Mouse (Mus musculus) embryo, embryonic 11 days (tissue): ENCODE measurements around the gene Mcts2.
"Not testable (repeated sequence)": the region's sequence is repeated elsewhere in the genome, so short reads cannot be mapped to it uniquely, and the experiment has no call there.

Experiments used
- DNase-seq: peaks from one replicate; pipeline ENCODE4 v3.0.0-alpha.2; 2015

Gene Mcts2

DNA sequence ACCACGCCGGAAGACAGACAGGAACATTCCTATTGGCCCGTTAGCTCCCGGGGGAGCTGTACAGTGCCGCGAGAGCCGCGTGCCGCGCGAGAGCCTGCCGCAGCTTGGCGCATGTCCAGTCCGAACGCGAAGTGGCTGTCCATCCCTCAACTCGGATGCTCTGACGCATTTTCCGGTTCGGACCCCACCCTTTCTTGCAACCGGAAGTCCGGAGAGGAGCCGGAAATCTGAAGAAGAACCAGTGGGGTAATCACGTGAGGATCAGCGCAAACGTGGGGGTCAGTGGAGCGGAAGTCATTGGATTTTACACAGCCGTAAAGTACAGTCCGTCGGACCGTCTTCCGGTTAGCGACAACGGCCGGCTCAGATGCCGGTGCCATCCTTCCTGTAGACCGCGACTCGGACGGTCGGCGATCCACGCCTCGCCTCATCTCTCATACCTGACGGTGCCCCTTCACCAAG, at the start of gene Mcts2:
Gene Mcts2 (plus strand): TSS at position 230 of the 462 bp plus-strand sequence.
- peak; percentile 94 for DNase-seq

DNA sequence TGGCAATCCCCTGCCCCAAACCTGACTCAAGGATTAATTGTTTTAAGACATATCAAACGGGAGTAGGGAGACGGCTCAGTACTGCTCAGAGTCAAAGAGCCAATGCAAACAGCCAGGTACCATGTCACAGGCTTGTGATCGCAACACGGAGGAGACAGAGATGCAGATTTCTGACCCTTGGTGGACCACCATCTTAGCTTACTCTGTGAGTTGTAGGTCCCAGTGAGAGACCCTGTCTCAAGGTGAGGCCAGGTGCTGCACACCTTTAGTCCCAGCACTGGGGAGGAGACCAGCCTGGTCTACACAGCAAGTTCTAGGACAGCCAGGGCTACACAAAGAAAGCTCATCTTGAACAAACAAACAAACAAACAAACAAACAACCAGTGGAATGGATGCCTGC, 49.5 kb upstream of the Mcts2 start:
- no peak for DNase-seq

DNA sequence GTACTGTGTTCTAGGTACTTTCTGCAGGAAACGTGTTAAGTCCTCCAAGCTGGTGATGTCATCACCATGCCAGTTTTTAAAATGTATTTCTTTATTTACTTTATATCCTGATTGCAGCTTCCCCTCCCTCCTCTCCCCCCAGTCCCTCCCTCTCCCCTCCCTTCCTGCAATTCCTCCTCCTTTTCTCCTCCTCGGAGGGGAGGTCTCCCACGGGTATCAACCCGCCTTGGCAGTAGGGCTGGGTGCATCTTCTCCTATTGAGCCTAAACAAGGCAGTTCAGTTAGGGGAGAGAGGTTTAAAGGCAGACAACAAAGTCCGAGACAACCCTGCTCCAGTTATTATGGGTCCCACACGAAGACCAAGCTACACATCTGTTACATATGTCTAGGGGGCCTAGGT, 48.0 kb upstream of the Mcts2 start:
- no peak for DNase-seq

DNA sequence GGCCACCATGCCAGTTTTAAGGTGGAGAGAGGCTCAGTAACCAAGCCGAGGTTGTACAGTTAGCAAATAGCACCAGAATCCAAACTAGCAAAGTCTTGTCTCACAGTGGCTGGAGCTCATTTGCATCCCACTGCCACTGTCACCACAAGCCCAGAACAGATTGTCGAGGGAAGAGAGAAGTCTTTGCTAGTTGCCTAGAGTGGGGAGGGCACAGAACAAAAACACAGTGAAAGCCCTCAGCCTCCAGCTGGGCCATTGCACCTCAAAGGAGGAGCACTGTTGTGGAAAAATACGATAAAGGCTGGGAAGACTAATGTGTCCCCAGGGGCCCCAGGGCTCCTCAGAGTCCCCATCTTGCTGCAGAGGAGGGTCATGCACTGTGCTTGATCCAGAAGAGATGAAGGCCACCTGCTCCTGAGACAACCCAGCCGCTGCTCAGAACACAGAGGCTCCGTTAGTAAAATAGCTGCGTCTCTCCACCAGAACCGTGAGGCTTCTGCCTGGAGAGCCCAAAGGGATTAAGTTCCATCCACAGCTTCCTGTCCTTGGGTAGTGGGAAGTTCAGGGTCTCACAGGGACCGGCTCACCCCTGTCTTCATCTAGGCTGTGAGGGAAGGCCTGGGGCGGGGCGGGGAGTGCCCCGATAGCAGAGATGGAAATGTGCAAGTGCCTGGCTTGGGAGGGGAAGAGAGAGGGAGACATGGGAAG, 47.3 kb upstream of the Mcts2 start:
- peak; percentile 42 for DNase-seq

DNA sequence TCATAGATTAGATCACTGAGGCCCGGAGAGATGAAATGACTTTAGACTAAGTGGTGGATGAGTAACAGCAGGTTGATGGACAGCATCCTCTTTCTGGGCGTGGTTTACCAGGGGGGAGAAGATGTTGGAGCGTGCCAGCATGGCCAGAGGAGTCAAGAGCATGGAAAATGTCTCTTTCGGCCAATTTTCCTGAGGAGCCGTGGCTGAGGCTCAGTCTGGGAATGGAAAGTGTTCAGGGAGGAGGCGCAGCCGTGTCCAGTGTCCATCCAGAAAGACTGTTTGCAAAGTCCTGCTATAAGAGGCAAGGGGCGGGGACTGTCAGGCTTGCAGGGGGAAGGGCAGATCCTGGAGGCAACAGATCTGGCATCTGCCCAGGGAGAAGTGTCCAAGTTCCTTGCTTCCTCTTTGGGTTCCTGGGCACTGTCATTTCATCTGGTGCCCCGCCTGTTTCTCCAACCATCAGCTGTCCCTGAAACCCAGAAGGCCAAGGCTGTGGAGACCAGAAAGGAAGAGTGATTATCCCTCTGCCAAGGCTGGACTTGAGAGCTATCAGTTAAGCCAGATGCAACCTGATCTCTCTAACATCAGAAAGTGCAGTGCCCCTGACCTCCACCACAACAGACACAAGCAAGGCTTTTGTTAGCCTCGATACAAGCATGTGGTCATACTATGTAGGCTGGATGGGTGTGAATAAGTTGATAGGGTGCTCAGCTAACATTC, 33.8 kb upstream of the Mcts2 start:
- DNase-seq, result no peak

DNA sequence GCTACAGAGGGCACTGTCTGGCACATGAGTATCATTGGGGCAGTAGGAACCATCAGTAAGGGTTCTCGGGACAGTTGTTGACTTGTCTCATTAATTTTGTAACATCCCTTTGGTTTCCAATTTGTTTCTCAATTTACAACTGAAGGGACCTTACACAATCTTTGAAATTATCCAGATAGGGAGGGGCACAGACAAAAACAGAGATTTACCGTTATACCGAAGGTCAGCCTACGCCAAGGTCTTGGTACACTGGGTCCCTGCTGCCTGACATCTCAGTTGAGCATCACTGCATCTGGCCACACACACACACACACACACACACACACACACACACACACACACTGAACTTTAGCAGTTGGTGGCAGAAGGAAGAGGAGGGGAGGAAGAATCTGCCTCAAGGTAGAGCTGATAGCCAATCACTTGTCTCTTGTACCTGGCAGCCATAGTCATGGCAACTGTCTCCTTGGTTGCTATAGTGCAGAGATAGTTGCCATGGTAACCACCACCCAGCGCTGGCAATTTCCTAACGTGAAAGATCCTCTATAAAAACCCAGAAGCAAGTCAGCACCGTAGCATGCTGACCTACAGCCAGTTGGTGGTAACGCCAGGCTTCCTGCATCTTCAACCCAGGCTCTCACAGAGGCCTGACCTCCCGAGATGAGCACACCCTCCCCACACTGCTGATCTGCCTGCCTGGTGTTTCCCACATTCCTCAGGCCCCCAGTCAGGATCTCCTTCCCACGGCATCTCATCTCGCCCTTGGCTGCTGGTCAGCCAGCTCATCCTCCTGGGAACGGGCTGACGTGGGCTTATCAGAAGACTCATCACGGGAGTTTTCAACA, 32.7 kb upstream of the Mcts2 start:
- peak; percentile 40 for DNase-seq

DNA sequence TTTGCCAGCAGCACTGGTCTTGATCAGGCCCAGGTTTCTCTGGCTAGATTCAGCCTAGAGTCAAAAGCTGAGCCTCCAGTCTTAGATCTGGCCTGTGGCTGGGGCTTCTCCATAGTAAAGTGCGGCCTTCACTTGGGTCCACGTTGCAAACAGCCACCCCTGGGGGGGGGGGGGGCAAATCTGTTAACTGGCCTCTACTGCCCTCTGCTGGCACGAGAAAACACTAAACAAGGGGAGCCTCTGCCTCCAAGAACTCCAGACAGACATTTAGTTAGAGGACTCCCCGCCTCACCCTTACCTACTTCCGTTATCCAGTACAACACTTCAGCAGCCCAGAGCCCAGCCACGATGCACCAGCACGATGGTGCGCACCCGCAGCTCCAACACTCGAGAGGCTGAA, 29.4 kb upstream of the Mcts2 start:
- DNase-seq, result peak; percentile 21

DNA sequence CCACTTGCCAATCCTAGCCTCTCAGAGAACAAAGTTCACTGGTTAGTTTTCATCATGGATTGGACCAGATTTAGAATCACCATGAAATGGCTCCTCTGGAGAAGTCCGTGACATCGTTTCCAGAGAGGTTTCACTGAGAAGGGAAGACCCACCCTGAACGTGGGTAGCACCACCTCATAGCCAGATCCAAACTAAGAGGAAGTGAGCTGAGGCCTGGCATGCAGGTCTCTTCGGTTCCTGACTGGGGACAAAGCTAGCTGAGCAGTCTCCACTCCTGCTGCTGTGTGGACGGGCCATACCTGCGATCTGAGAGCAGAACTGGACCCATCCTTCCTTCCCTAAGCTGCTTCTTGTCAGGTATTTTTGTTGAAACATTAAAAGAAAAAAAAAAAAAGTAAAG, 25.7 kb upstream of the Mcts2 start:
- no peak for DNase-seq

DNA sequence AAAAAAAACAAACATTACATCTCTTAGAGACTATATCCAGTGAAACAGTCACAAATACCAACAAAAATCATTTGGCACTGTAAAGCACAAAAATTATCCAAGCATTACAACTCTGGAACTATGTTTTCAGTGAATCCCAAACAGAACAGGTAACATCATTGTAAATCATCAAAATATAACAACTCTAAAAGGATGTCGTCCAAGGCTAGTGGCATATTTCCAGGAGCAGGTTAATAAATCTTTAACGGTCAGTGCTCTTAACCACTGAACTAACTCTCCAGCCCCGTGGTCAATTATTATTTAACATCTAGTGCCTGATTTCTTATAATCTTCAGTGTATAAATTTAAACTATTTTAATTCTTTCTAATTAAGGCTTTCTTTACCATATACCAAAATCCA, 20.6 kb upstream of the Mcts2 start:
- DNase-seq, result not testable (repeated sequence)

DNA sequence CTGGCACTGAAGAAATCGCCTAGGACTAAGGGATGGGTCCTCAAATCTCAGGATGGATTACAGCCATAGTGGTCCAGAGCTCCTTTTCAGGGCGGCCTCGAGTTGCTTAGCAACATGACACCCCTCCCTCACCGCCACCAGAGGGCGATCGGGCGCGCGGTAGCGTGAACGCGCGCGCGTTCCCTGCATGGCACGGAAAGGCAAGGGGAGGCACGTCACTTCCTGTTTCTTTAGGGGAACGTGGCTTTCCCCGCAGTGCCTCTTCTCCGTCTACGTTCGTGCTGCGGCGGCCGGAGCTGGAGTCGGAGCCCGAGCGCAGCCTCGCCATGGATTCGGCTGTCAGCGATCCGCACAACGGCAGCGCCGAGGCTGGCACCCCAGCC, 17.6 kb upstream of the Mcts2 start, which contains the start of gene H13:
Gene H13 (plus strand): TSS at position 206 of the 383 bp plus-strand sequence.
- peak; percentile 97 for DNase-seq

DNA sequence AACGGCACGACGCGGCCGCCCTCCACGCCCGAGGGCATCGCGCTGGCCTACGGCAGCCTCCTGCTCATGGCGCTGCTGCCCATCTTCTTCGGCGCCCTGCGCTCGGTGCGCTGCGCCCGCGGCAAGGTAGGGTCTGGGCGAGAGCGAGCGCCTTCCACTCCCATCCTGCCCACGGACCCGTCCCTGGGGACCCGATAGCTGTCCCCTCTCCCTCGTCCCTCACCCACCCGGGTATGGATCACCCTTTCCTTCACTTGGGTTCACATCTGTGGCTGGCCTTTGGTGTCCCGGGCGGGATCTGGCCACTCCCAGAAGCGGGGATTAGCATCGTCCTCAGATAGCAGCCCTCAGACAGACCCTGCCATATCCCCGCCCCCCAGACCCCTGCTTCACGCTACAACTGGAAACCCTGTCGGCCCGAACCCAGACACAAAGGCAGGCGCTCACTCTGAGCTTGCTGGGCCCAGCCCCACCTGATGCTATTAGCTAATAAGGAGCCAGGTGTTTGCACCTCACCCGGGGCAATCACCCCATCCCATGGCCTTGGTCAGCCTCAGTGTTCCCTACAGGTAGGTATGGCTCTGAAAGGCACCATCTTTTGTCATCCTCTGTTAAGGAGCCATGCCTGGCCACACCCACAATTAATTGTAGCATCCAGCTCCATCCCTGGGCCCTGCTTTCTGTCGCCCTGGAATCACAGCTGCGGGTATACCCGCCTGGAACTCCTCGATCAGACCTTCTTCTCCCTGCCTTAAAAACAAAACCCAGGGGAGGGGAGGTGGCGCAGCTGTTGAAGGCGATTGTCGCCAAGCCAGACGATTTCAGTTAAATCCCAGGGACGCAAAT, 17.0 kb upstream of the Mcts2 start:
- DNase-seq, result peak; percentile 80

DNA sequence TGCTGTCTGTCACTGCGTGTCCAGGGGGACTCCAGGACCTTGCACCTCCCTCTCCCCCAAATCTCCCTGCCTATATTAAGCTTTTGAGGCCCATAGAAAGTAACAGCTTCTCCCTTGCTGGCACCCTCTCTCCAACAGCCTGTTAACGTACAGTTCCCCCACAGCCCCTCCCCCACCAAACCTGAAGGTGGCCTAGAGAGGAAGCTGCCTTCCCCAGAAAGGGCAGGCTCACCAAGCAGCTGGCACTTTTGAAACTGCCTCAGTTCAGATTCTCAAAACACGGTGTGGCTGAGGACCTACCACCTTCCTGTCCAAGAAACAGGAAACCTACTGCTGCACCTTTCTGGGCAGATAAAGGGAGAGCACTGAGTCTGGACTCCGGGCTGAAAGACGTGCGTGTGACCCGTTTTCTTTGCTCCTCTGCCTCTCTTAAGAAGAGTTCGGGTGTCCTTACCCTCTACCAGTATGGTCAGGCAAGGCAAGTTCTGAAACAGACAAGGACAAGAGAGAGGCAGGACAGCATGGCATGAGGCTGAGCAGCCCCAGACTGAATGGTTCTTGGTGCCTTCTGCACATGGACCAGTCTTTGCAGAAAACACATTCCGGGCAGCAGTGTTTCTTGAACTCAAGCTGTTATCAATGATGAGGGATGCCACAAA, 15.7 kb upstream of the Mcts2 start:
- DNase-seq, result no peak

DNA sequence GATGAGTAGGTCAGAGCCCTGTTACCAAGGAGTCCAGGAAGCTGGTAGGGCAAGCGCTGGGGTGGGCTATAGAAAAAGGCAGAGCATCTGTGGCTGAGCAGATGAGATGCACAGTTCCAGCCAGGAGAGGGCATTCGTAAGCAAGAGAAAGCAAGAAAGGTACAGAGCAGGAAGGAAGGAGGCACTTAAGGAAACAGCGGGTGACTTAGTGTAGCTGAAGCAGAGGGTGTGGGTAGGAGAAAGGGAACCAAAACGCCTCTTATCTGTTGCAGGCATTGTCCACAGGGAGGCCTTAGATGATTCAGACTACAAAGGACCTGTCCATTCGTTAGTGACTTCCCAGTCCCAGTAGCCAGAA, 15.2 kb upstream of the Mcts2 start:
- peak; percentile 60 for DNase-seq

DNA sequence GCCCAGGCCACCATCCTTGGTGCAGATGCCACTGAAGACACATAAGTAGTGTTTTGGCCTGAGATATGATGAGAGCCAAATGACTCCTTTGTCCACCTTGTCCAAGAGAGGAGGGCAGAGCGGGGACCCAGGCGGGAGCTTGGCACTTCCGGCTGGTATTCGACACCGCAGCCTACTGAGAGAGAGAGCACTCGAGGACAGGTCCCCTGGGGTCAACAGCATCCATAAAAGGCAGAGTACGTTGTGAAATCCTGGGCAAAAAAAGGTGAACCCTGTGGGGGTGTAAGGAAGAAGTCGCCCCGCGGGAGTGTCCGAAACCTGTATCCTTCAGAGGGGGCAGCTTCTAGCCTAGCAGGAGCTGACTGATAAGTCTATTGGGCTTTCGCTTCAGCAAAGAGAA, 14.7 kb upstream of the Mcts2 start:
- DNase-seq, result no peak

DNA sequence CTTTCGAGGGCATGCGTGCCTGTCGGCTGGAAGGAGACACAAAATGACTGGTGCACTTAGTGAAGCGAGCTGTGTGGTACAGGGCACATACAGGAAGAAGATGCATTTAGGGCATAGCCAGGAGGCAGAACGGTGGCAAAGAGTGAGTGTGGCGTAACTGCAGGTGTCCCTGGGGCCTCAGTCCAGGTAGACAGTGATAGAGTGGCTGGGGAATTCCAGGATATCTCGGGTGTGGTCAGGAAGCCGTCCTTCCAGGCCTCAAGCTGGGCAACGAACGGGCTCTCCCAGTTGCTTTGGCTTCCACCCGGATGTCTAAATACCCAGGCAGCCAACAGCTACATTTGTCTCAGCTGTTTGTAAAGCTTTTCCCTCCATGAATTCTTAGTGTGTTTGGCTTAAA, 12.7 kb upstream of the Mcts2 start:
- DNase-seq, result no peak

DNA sequence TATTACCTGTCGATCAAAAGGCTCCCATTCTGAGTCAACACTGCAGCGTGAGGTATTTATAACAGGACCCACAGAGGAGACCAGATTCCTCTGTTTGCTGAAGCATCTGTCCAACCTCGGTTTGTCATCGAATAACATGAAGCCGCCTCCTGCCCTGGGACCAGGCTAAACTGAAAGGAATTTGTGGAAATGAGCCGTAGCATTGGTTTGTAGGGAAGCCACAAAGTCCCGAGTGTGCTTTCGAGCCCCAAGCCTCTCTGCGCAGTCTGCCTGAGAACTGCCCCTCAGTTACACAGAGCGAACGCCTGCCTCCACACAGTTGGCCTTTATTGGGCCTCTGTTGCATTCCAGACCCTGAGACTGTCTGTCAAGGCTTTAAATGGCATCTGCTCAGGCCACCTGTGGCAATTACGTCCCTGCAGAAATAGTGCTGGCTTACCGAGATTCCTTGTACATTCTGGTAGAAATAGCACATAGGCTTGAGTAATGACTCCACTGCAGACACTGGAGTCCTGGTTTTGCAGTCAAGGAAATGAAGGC, 11.5 kb upstream of the Mcts2 start:
- no peak for DNase-seq

DNA sequence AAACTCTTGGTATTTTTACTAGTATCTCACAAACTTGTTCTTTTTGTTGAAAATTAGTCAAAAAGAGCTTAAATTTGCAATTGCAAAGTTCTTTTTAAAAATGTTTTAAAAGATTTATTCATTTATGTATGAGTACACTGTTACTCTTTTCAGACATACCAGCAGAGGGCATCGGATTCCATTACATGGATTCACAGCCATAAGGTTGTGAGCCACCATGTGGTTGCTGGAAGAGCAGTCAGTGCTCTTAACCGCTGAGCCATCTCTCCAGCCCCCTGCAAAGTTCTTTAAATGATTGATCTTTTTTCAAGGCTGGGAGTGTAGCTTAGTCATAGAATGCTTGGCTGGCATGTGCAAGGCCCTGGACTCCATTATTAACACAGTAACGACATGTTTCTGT, 8.5 kb upstream of the Mcts2 start:
- DNase-seq, result peak; percentile 77

DNA sequence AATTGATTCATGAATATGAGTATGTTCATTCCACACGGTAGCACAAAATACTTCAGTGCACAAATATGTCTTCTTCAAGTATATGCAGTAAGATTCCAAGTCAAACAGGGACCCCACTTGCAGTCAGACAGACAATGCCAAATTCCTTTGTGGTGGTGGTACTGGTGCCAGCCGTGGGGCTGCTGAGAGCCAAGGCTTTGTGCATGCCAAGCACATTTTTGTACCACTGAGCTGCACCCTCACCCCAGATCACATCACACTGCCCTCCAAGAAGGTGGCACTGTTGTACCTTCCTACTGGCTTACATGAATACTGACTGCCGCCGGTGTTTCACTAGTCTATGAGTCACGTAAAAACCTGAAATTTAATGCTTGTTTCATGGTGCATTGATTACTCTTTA, 7.9 kb upstream of the Mcts2 start:
- DNase-seq, result no peak

DNA sequence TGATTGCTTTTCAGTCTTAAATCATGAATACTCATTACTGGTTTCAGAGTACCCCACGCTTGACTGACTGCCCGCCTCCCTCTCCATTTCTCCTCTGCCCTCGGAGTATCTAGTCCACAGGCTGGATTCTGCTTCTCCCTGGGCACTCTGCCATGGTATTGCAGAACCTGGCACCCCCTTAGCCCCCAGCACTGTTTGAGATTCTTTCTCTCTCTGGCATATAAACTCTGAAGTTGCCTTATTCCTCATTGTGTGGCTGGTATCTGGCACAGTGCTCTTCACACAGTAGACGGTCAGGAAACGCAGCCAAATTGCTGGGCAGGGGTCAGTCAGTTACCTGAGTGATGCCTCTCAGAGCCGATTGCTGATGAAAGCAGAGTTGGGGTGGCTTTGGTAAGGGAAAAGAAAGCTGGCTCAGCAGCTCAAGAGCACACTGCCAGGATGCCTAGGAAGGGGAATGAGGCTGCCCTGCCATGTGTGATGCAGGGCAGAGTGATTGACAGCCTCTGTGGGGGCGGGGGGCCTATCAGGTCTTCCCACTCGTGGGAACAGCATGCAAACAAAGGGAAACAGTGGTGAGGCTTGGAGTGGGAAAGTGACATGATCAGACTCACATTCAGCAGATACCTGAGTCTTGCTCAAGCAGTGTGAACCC, 7.0 kb upstream of the Mcts2 start:
- DNase-seq, result no peak

DNA sequence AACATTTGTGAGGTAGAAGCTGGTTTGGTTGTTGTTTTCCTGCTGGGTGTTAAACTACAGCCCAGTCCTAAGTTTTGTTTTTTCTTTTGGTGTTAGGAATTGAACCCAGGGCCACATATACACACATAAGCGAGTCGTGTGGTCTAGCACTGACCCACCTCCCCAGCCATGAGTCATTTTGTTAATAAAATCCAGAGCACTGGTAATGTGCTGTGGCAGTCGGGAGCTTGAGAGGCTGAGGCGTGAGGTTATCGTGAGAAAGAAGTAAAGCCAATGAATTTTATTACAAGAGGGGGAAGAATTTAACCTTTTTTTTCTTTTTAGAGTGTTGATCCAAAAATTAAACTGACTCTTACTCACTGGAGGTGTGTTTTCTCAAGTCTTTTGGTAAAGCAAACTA, 3.7 kb upstream of the Mcts2 start:
- no peak for DNase-seq

DNA sequence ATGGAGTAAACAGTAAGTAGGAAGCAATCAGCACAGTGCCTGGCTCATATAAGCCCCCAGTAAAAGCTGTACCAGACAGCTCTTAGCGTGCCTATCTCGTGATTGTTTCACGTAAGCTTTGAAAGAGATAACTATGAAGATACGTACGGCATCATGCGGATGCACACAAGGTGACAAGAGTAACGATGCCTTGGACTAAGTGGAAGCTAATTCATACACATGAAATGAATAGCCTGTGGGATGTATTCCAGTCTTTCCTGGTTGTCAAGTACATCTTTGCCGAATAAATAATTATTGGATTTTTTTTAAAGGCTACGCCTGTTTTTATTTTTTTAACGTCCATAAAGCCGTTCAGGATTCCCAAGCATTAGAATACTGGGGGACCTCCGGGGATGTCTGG, 436 bp upstream of the Mcts2 start:
- no peak for DNase-seq
